Mouse (Mus musculus) forebrain, embryonic 16.5 days (tissue): ENCODE measurements around the gene Tceal5. TPM values are rescaled to one million over a fixed set of nuclear protein-coding genes. Genes with fewer than 3 reads are reported as not detected.
A peak's percentile ranks its signal among the peaks of the same experiment; 100 is the strongest.

Source experiments
- ATAC-seq: fragments of 200-750 bp; cut with Nextera tagmentation; 2 replicates; pipeline ENCODE4 v1.8.0; 2017; ENCODE audit warnings: mild to moderate bottlenecking, moderate library complexity
- H3K27ac ChIP-seq: fragments of 300-500 bp; sonication (generic); 2 replicates; pipeline ENCODE4 v1.5.1; 2014; ENCODE audit warnings: low read length, control low read depth
- H3K27me3 ChIP-seq: fragments of 300-500 bp; sonication (generic); replicated peaks from 2 replicates; pipeline ENCODE4 v1.6.1; 2014; ENCODE audit warnings: low read length; ENCODE audit not compliant: control insufficient read depth, insufficient read depth
- H3K36me3 ChIP-seq: fragments of 300-500 bp; sonication (generic); 2 replicates; pipeline ENCODE4 v1.6.1; 2014; ENCODE audit not compliant: control insufficient read depth, insufficient read depth
- H3K4me1 ChIP-seq: fragments of 300-500 bp; sonication (generic); replicated peaks from 2 replicates; pipeline ENCODE4 v1.6.1; 2014; ENCODE audit warnings: low read length; ENCODE audit not compliant: control insufficient read depth, insufficient read depth
- H3K4me2 ChIP-seq: fragments of 300-500 bp; sonication (generic); 2 replicates; pipeline ENCODE4 v1.6.1; 2014; ENCODE audit warnings: mild to moderate bottlenecking, low read length, control low read depth
- H3K4me3 ChIP-seq: fragments of 300-500 bp; sonication (generic); replicated peaks from 2 replicates; pipeline ENCODE4 v1.5.1; 2014; ENCODE audit warnings: mild to moderate bottlenecking, low read length, control low read depth
- H3K9ac ChIP-seq: fragments of 300-500 bp; sonication (generic); replicated peaks from 2 replicates; pipeline ENCODE4 v1.6.1; 2014; ENCODE audit warnings: low read depth, low read length, control low read depth
- H3K9me3 ChIP-seq: fragments of 300-500 bp; sonication (generic); 2 replicates; pipeline ENCODE4 v1.6.1; 2016; ENCODE audit warnings: low read length; ENCODE audit not compliant: control insufficient read depth
- WGBS: fragments of 180-500 bp; shearing (Covaris S2); extraction: QIAGEN DNeasy Blood & Tissue Kit; methylation state at CpG from one replicate; pipeline ENCODE4 v1.1.7; 2014; 5-methylcytosine and 5-hydroxymethylcytosine counted together
- microRNA-seq: library from miRNA; unstranded; fragments of <30 nt; microRNA quantifications from one replicate; pipeline ENCODE4, GENCODE M21; 2017
- polyA plus RNA-seq: library from polyadenylated mRNA; unstranded; fragments of >200 nt; fragmentation: Nextera tagmentation; extraction: Ambion mirVana; gene quantifications from 2 replicates; pipeline ENCODE4 v1.2.1, GENCODE M21; 2015

Gene Tceal5
- polyA plus RNA-seq, 1 experiment from 2014 or later = 23.0 TPM

DNA sequence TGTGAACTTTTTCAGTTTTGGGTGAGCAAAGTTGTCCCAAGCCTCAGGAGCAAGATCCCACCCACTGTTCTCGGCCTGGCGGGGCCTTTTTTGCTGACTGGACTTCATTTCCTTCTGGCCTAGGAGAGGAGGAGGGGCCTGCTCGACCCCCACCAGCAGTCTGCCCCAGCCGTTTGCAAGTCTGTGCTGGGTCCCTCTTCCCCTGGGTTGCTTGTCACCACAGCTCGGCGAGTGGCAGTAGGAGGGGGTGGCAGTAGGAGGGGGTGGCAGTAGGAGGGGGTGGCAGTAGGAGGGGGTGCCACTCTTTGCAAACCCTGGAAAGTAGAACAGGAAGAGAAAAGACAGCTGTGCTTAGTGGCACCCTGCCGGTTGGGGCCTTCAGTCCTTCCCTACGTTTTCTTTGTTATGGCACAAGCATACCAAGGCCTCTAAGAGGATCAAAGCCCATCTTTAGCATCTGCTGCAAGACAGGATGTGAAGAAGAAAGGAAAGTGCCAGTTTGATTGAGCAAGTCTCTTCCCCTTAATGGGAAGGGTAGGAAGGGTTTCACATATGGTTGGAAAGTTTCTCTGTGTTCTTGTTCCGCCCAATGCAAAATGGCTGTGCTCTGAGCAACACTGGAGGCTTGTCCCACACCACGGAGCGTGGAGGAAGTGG lies 22.7 kb downstream of the Tceal5 start:
- Histone ChIP-seq H3K27me3 (no peaks in the 10 kb centered on the region; the same call in 1 of the 2 replicates), H3K9me3 (no peaks in the 10 kb centered on the region), H3K9ac (no peak overlapping the region), H3K4me3 (no peak overlapping the region), H3K36me3 (no peaks in the 10 kb centered on the region), H3K4me1 (no peaks in the 10 kb centered on the region), H3K4me2 (no peak overlapping the region), H3K27ac (no peak overlapping the region)
- no peak for ATAC-seq
- 23% methylated on average over 11 of the region's 11 CpGs for WGBS

DNA sequence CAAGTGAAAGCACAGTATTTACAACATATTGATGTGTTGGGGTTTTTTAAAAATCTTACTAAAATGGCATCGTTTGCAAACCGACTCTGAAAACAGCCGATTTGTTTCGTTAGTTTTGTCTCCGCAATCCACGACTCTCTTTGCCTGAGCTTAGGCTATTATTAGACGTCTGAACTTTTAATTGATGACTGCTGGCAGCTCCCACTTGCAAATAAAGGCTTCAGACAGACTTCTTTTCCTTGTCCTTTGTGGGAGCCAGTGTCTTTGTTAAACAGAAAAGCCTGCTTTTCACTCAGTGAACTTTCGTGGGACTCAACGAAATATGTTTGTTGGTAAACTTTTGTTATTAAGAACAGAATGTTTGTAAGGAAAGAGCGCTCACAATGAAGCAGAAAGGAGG lies 30.9 kb downstream of the Tceal5 start:
- 27% methylated on average over 10 of the region's 10 CpGs for WGBS
- Histone ChIP-seq H3K4me2 (peak overlapping the region; percentile 55), H3K27me3 (no peaks in the 10 kb centered on the region), H3K36me3 (no peaks in the 10 kb centered on the region), H3K9me3 (no peaks in the 10 kb centered on the region), H3K4me1 (peaks cover 4% of the 10 kb centered on the region), H3K9ac (0 out of 2 replicates have a peak overlapping the region, but pooled peaks have one; percentile 41), H3K27ac (0 out of 2 replicates have a peak overlapping the region, but pooled peaks have one; percentile 33), H3K4me3 (peak overlapping the region; percentile 62)
- ATAC-seq = no peak

DNA sequence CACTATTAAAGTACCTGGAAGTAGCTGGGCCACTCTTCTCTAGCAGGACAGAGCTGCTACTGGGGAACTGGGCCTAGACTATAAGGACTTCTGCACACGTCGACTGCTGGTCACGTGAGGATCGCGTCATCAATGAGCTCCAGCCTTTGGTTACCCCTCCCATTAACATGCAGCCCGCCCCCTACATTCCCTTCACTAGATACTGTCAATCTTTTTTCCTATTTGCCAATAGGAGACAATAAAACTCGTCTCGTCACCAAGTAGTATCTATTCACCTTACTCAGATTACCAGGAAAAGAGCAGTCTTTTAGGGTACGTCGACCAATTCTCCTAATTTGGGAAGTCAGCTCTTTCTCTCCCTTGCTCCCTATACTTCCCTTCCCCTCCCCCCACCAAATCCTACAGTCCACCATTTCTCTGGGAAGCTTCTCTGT lies 31.5 kb downstream of the Tceal5 start, which contains the start of gene Tceal8:
Gene Tceal8 (minus strand): TSS at position 225 of the 434 bp plus-strand sequence.
- Histone ChIP-seq H3K4me2 (peak within 1 kb of the TSS; percentile 60), H3K4me3 (peak within 1 kb of the TSS; percentile 62), H3K9me3 (no peaks in the 10 kb centered on the region), H3K4me1 (peaks cover 4% of the 10 kb centered on the region), H3K27me3 (no peaks in the 10 kb centered on the region), H3K36me3 (no peaks in the 10 kb centered on the region), H3K27ac (peak within 1 kb of the TSS; percentile 85), H3K9ac (peak within 1 kb of the TSS; percentile 61)
- WGBS = 8% methylated on average over 10 of the region's 10 CpGs
- ATAC-seq = peak; percentile 98

DNA sequence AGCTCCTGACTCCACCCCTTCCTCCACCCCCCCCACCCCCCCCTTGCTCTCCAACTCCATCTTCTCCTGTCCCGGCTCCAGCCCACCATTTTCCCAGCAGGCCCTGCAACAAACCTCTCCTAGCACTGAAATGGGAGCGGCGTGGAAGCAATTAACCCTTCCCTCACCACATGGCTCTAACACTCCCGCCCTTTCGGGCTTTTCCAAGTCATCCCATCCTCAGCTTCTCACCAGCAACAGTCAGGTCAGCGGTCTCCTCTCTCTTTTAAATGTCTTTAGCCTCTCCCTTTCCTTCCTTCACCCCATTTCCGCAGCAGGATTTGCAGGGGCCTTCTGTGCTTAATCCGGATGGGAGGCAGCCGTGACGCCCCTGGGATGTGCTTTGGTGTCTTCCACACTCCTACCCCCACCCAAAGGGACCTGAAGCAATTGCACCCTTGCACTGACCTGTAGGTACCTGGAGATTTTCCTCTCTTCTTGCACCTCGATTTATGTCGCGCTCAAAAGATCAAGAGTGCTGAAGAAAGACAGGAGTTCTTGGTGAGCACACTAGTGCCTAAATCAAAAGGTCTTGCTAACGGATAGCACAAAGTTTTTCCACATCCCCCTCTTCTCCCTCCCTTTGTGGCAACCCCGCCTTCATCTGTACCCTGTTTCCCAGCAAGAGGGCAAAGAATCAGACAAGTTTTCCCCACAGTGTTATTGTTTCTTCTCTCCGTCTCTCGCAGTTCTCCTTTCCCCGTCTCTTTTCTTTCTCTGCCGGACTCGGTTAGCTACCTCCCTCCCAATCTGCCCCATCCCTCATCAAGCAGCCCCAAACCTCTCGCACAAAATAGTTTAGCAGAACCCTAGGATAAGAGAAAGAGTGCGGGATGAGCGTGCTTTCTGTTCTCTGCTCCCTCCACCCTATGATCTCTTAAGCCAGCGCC lies 32.2 kb downstream of the Tceal5 start:
- WGBS = 23% methylated on average over 23 of the region's 24 CpGs
- Histone ChIP-seq H3K4me3 (peak overlapping the region; percentile 62), H3K36me3 (no peaks in the 10 kb centered on the region), H3K4me2 (peak overlapping the region; percentile 60), H3K27ac (peak overlapping the region; percentile 85), H3K27me3 (no peaks in the 10 kb centered on the region), H3K9ac (peak overlapping the region; percentile 61), H3K9me3 (no peaks in the 10 kb centered on the region), H3K4me1 (peaks cover 4% of the 10 kb centered on the region)
- ATAC-seq = peak; percentile 70

DNA sequence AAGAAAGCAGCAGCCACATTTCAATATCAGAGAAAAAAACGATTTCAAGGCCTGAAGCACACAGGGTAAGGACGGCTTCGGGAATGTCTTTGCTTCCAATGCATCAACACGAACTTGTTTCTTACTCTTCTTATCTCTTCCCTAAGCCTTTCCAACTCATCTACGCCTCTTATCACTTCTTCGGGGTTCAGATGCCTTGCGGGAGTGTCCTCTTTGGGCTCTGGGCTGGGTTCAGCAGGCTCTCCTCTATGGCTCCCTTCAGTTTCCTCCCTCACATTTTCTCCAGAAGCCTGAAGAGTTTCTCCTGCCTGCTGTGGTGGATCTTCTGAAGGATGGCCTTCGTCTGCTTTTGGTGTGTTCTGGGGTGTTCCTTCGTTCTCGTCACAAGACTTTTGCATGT lies 33.1 kb downstream of the Tceal5 start:
- peak overlapping the region; percentile 62 for H3K4me3 ChIP-seq
- no peak overlapping the region; the same call in 1 of the 2 replicates for H3K9ac ChIP-seq
- ATAC-seq = no peak
- H3K4me2 ChIP-seq = peak overlapping the region; percentile 60
- WGBS = 64% methylated on average over 10 of the region's 10 CpGs
- no peaks in the 10 kb centered on the region for H3K9me3 ChIP-seq
- H3K27me3 ChIP-seq = no peaks in the 10 kb centered on the region
- H3K36me3 ChIP-seq = no peaks in the 10 kb centered on the region
- H3K27ac ChIP-seq = no peak overlapping the region
- H3K4me1 ChIP-seq = peaks cover 4% of the 10 kb centered on the region

Small RNA genes lying within 50 kb of the gene (microRNA-seq; reads per million reads assigned to microRNA genes)
- not detected for gene Mir6383

Other genes with a start within 250 kb of the Tceal5 start
- 170 and 205 TPM in 2 replicates for gene Arxes2, start 210.1 kb downstream of the Tceal5 start, polyA plus RNA-seq
- gene Arxes1, start 170.5 kb downstream of the Tceal5 start, polyA plus RNA-seq = 77.2 and 105 TPM in 2 replicates
- gene Bex2, start 135.6 kb downstream of the Tceal5 start, polyA plus RNA-seq = 579 and 667 TPM in 2 replicates
- gene Nxf3, start 118.6 kb downstream of the Tceal5 start, polyA plus RNA-seq = 0.09 TPM in 1 of 2 replicates, not detected in the other
- gene Bex4, start 64.9 kb downstream of the Tceal5 start, polyA plus RNA-seq = 135 and 137 TPM in 2 replicates
- gene Tceal8, start 31.5 kb downstream of the Tceal5 start, polyA plus RNA-seq = 109 and 120 TPM in 2 replicates
- gene Tceal7, start 10.9 kb upstream of the Tceal5 start, polyA plus RNA-seq = 2.1 and 2.3 TPM in 2 replicates
- gene Bex1, start 11.6 kb upstream of the Tceal5 start, polyA plus RNA-seq = 176 and 223 TPM in 2 replicates
- gene Tceal9, start 41.2 kb upstream of the Tceal5 start, polyA plus RNA-seq = 290 and 303 TPM in 2 replicates
- 522 and 568 TPM in 2 replicates for gene Bex3, start 66.4 kb upstream of the Tceal5 start, polyA plus RNA-seq